Mouse (Mus musculus): Measurements from ENCODE around the gene Zfp207.

GRCm38 (mm10) chr11:80430366-80430910 lies 47.4 kb downstream of the Zfp207 start:
- TF ChIP-seq CTCF (IDR thresholded peaks at IDR 0.05; ENCODE audit: low read depth) (no peak), EP300 (IDR thresholded peaks at IDR 0.05; ENCODE audit: low read depth) (no peak)
